9 mouse cellular contexts compared by ENCODE assay signal in genomic region chr2:50304824-50305577, GRCm38 (mm10). TPM values are rescaled to one million over a fixed set of nuclear protein-coding genes. Genes with fewer than 3 reads are reported as not detected.
DNase-seq lines count a peak whose midpoint lies in the region; ATAC-seq and TF ChIP-seq lines count a peak whose summit lies in the region.
"Had no signal": no experiment of that assay in that cellular context is flagged by ENCODE, and none has a peak within 500 bp of the region (broad histone marks: within the 10 kb centered on the region; RNA-seq: fewer than 3 reads in every experiment).

No protein-coding gene starts in this region.

- H3K4me3 ChIP-seq in layer of hippocampus, adult 2 months = no peak overlapping the region
- H3K4me3 ChIP-seq in E14TG2a.4 (replicated peaks; ENCODE audit: low read length) = no peak overlapping the region
- H3K4me3 ChIP-seq: heart, embryonic 10.5 days had no signal

- H3K4me1 ChIP-seq in E14TG2a.4 (replicated peaks; ENCODE audit: low read depth, low read length) = no peaks in the 10 kb centered on the region
- H3K4me1 ChIP-seq: heart, embryonic 10.5 days had no signal

- ATAC-seq in granulocyte monocyte progenitor cell, adult 5-6 weeks (replicated peaks; ENCODE audit: poor library complexity, severe bottlenecking) = no peak

- peak; percentile 78 for TF ChIP-seq CTCF in layer of hippocampus, adult 2 months (conservative IDR thresholded peaks at IDR 0.05)
- TF ChIP-seq CTCF in E14TG2a.4 (conservative IDR thresholded peaks at IDR 0.05; ENCODE audit: low read length) = peak; percentile 19; the same call in 1 of the 2 replicates

- no peaks in the 10 kb centered on the region for H3K27me3 ChIP-seq in E14TG2a.4 (ENCODE audit: insufficient read depth, low read length)

- H3K36me3 ChIP-seq in E14TG2a.4 (ENCODE audit: insufficient read depth, low read length) = no peaks in the 10 kb centered on the region
- H3K36me3 ChIP-seq: heart, embryonic 10.5 days had no signal

- DNase-seq in cerebellum, postnatal 10 days = peak; percentile 25 to 28
- DNase-seq in cerebellum, adult 11-12 months = no peak
- no peak for DNase-seq in layer of hippocampus, adult 2 months (ENCODE audit: low spot score in 2 of 2)
- DNase-seq in layer of hippocampus, adult 9-10 months (ENCODE audit: low spot score) = no peak
- DNase-seq in kidney, postnatal 14 days = peak; percentile 54
- no peak for DNase-seq in c-Kit-positive CD71-positive TER-119-positive erythroid progenitor cells, embryonic 14.5 days (ENCODE audit: low spot score)

- peaks cover 4% of the 10 kb centered on the region; the same call in 1 of the 2 replicates for H3K9me3 ChIP-seq in E14TG2a.4 (ENCODE audit: low read length)
- H3K9me3 ChIP-seq: heart, embryonic 10.5 days had no signal

- H3K27ac ChIP-seq in layer of hippocampus, adult 2 months = no peak overlapping the region
- H3K27ac ChIP-seq: heart, embryonic 10.5 days had no signal

RNA-seq across cellular contexts. Expression of gene Mmadhc, which starts 8.4 kb away (rescaled TPM):
- total RNA-seq in layer of hippocampus, adult 2 months (2021) = 10 to 100 TPM; 50.2 to 52.4 TPM
- total RNA-seq in granulocyte monocyte progenitor cell, adult 5-6 weeks (2014; fragmentation: Nextera tagmentation) = 71.5 and 99.2 TPM in 2 replicates
- 58.5 and 82.6 TPM in 2 replicates for total RNA-seq in granulocyte monocyte progenitor cell, adult 5-6 weeks (2017)

Comparison
In these comparisons a context has a peak if more than half of its experiments do, and no peak if none do; other contexts are left out.
1. DNase-seq: peak in cerebellum, postnatal 10 days (2 of 2) and kidney, postnatal 14 days (single experiment); none in cerebellum, adult 11-12 months (single experiment), layer of hippocampus, adult 2 months (0 of 2), layer of hippocampus, adult 9-10 months (single experiment) and c-Kit-positive CD71-positive TER-119-positive erythroid progenitor cells, embryonic 14.5 days (single experiment).